Mouse (Mus musculus) brain, embryonic 14.5 days (tissue): Measurements from ENCODE around the gene Mdm1.

Source experiments
- CTCF ChIP-seq: fragments of 200-500 bp; IDR thresholded peaks from 2 replicates; pipeline ENCODE4 v1.5.1; 2012; ENCODE audit warnings: inconsistent platforms, mild to moderate bottlenecking, moderate library complexity, borderline replicate concordance; ENCODE audit not compliant: insufficient read depth, insufficient read length; ENCODE audit errors: extremely low read depth
- POLR2A ChIP-seq: fragments of 200-500 bp; IDR thresholded peaks from 2 replicates; pipeline ENCODE4 v1.6.1; 2012; ENCODE audit warnings: mild to moderate bottlenecking, inconsistent platforms, borderline replicate concordance; ENCODE audit not compliant: poor library complexity, insufficient read depth, insufficient read length, severe bottlenecking; ENCODE audit errors: extremely low read depth

DNA sequence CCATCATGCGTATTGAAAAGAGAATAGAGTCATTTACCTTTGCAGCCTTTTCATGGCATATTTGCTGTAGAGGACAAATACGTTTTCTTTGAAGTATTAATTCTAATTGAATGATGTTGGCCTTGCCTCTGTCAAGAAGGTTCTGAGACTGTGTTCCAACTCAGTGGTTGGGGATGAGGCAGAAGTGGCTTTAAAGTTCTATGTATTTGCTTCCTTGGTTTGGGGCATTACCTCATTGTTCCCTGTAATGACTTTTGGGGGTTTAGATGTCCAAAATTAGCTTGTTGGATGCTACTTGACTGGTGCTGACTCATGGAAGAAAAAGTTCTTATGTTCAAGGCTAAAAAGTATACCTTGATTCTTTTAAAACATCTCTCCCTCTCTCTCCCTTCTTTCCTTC, 40.6 kb upstream of the Mdm1 start:
- TF ChIP-seq POLR2A: no peak
- no peak for TF ChIP-seq CTCF
